Mouse (Mus musculus): ENCODE results near the gene Ranbp3. TPM values are rescaled to one million over a fixed set of nuclear protein-coding genes. Genes with fewer than 3 reads are reported as not detected.

Ranbp3 gene
- polyA plus RNA-seq, 1 experiment from 2014 or later, result 86.5 TPM

GRCm38 (mm10) chr17:56723419-56724161, 50.5 kb downstream of the Ranbp3 start:
- H3K27ac ChIP-seq (ENCODE audit: low read length), result no peak overlapping the region
- 76% methylated on average over 11 of the region's 11 CpGs for WGBS

GRCm38 (mm10) chr17:56727029-56727649, 54.0 kb downstream of the Ranbp3 start:
- WGBS, result 7% methylated on average over 7 of the region's 7 CpGs
- no peak overlapping the region for H3K9ac ChIP-seq (replicated peaks; ENCODE audit: low read depth, low read length)
- H3K4me2 ChIP-seq (replicated peaks; ENCODE audit: low read depth, low read length), result 0 out of 2 replicates have a peak overlapping the region, but pooled peaks have one; percentile 5
- H3K4me3 ChIP-seq (ENCODE audit: low read depth, low read length), result no peak overlapping the region
- H3K9me3 ChIP-seq (ENCODE audit: control insufficient read depth, low read depth, low read length), result peaks cover 3% of the 10 kb centered on the region; the same call in 1 of the 2 replicates
- peaks cover 9% of the 10 kb centered on the region; the same call in 1 of the 2 replicates for H3K36me3 ChIP-seq (ENCODE audit: control insufficient read depth, insufficient read depth, low read length)
- H3K27me3 ChIP-seq (ENCODE audit: control insufficient read depth, insufficient read depth, low read length), result no peaks in the 10 kb centered on the region
- ATAC-seq (ENCODE audit: insufficient number of reproducible peaks, insufficient read depth, low FRiP score, low read depth), result no peak
- H3K27ac ChIP-seq (ENCODE audit: low read length), result peak overlapping the region; percentile 52; the same call in 1 of the 2 replicates
- peaks cover 22% of the 10 kb centered on the region; the same call in 1 of the 2 replicates for H3K4me1 ChIP-seq (ENCODE audit: control insufficient read depth, insufficient read depth, low read length)

More at GRCm38 (mm10) chr17:56723419-56724161, 50.5 kb downstream of the Ranbp3 start:
- Histone ChIP-seq H3K9me3 (ENCODE audit: control insufficient read depth, low read depth, low read length) (peaks cover 3% of the 10 kb centered on the region; the same call in 1 of the 2 replicates), H3K27me3 (ENCODE audit: control insufficient read depth, insufficient read depth, low read length) (no peaks in the 10 kb centered on the region), H3K36me3 (ENCODE audit: control insufficient read depth, insufficient read depth, low read length) (peaks cover 11% of the 10 kb centered on the region; the same call in 1 of the 2 replicates), H3K9ac (replicated peaks; ENCODE audit: low read depth, low read length) (no peak overlapping the region), H3K4me2 (replicated peaks; ENCODE audit: low read depth, low read length) (no peak overlapping the region), H3K4me1 (ENCODE audit: control insufficient read depth, insufficient read depth, low read length) (peaks cover 24% of the 10 kb centered on the region; the same call in 1 of the 2 replicates), H3K4me3 (ENCODE audit: low read depth, low read length) (no peak overlapping the region)
- ATAC-seq (ENCODE audit: insufficient number of reproducible peaks, insufficient read depth, low FRiP score, low read depth), result no peak

DNA sequence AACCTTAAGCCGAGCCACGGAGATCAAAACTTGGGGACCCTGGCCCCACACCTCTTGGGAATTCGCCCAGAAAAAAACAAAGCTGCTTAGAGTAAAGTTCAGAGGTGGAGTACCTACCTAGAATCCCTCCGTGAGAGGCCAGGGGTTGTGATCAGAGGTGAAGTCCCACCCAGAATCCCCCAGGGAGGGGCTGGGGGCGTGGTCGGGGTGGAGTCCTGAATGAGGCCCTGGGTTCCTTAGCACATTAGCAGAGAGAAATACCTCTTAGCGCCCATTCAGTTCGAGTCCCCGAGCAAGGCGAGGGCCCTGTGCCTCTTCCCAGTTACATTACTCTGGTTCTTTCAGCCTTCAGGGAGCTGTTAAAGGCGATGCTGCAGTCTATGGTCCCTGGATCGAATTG, 54.6 kb downstream of the Ranbp3 start:
- Histone ChIP-seq H3K9me3 (ENCODE audit: control insufficient read depth, low read depth, low read length) (peaks cover 3% of the 10 kb centered on the region; the same call in 1 of the 2 replicates), H3K9ac (replicated peaks; ENCODE audit: low read depth, low read length) (no peak overlapping the region), H3K36me3 (ENCODE audit: control insufficient read depth, insufficient read depth, low read length) (peaks cover 5% of the 10 kb centered on the region; the same call in 1 of the 2 replicates), H3K27ac (ENCODE audit: low read length) (peak overlapping the region; percentile 52; the same call in 1 of the 2 replicates), H3K27me3 (ENCODE audit: control insufficient read depth, insufficient read depth, low read length) (no peaks in the 10 kb centered on the region), H3K4me2 (replicated peaks; ENCODE audit: low read depth, low read length) (peak overlapping the region; percentile 5; the same call in 1 of the 2 replicates), H3K4me1 (ENCODE audit: control insufficient read depth, insufficient read depth, low read length) (peaks cover 22% of the 10 kb centered on the region; the same call in 1 of the 2 replicates), H3K4me3 (ENCODE audit: low read depth, low read length) (no peak overlapping the region)
- 11% methylated on average over 12 of the region's 12 CpGs for WGBS
- ATAC-seq (ENCODE audit: insufficient number of reproducible peaks, insufficient read depth, low FRiP score, low read depth), result peak; percentile 34; the same call in 1 of the 2 replicates

- Histone ChIP-seq H3K4me2 (replicated peaks; ENCODE audit: low read depth, low read length) (peak overlapping the region; percentile 5; the same call in 1 of the 2 replicates), H3K27me3 (ENCODE audit: control insufficient read depth, insufficient read depth, low read length) (no peaks in the 10 kb centered on the region), H3K4me1 (ENCODE audit: control insufficient read depth, insufficient read depth, low read length) (peaks cover 22% of the 10 kb centered on the region; the same call in 1 of the 2 replicates), H3K27ac (ENCODE audit: low read length) (peak overlapping the region; percentile 52; the same call in 1 of the 2 replicates), H3K4me3 (ENCODE audit: low read depth, low read length) (no peak overlapping the region), H3K9me3 (ENCODE audit: control insufficient read depth, low read depth, low read length) (peaks cover 3% of the 10 kb centered on the region; the same call in 1 of the 2 replicates), H3K36me3 (ENCODE audit: control insufficient read depth, insufficient read depth, low read length) (peaks cover 1% of the 10 kb centered on the region; the same call in 1 of the 2 replicates), H3K9ac (replicated peaks; ENCODE audit: low read depth, low read length) (no peak overlapping the region; the same call in 1 of the 2 replicates)
- ATAC-seq (ENCODE audit: insufficient number of reproducible peaks, insufficient read depth, low FRiP score, low read depth), result peak; percentile 30; the same call in 1 of the 2 replicates
- 4% methylated on average over 12 of the region's 12 CpGs for WGBS
Observed at GRCm38 (mm10) chr17:56728117-56728516, 55.0 kb downstream of the Ranbp3 start.

- Histone ChIP-seq H3K36me3 (ENCODE audit: control insufficient read depth, insufficient read depth, low read length) (no peaks in the 10 kb centered on the region), H3K4me3 (ENCODE audit: low read depth, low read length) (no peak overlapping the region), H3K27ac (ENCODE audit: low read length) (no peak overlapping the region), H3K9ac (replicated peaks; ENCODE audit: low read depth, low read length) (no peak overlapping the region), H3K9me3 (ENCODE audit: control insufficient read depth, low read depth, low read length) (peaks cover 3% of the 10 kb centered on the region; the same call in 1 of the 2 replicates), H3K4me2 (replicated peaks; ENCODE audit: low read depth, low read length) (no peak overlapping the region), H3K27me3 (ENCODE audit: control insufficient read depth, insufficient read depth, low read length) (no peaks in the 10 kb centered on the region), H3K4me1 (ENCODE audit: control insufficient read depth, insufficient read depth, low read length) (peaks cover 22% of the 10 kb centered on the region; the same call in 1 of the 2 replicates)
- no peak for ATAC-seq (ENCODE audit: insufficient number of reproducible peaks, insufficient read depth, low FRiP score, low read depth)
- 46% methylated on average over 6 of the region's 6 CpGs for WGBS
Observed at GRCm38 (mm10) chr17:56729151-56729550, 56.1 kb downstream of the Ranbp3 start.

GRCm38 (mm10) chr17:56729656-56730055, 56.6 kb downstream of the Ranbp3 start:
- H3K9ac ChIP-seq (replicated peaks; ENCODE audit: low read depth, low read length), result no peak overlapping the region
- WGBS, result 70% methylated on average over 2 of the region's 2 CpGs
- H3K27me3 ChIP-seq (ENCODE audit: control insufficient read depth, insufficient read depth, low read length), result no peaks in the 10 kb centered on the region
- H3K4me3 ChIP-seq (ENCODE audit: low read depth, low read length), result no peak overlapping the region
- no peak for ATAC-seq (ENCODE audit: insufficient number of reproducible peaks, insufficient read depth, low FRiP score, low read depth)
- peaks cover 3% of the 10 kb centered on the region; the same call in 1 of the 2 replicates for H3K9me3 ChIP-seq (ENCODE audit: control insufficient read depth, low read depth, low read length)
- no peaks in the 10 kb centered on the region for H3K36me3 ChIP-seq (ENCODE audit: control insufficient read depth, insufficient read depth, low read length)
- H3K27ac ChIP-seq (ENCODE audit: low read length), result no peak overlapping the region
- H3K4me2 ChIP-seq (replicated peaks; ENCODE audit: low read depth, low read length), result no peak overlapping the region
- H3K4me1 ChIP-seq (ENCODE audit: control insufficient read depth, insufficient read depth, low read length), result peaks cover 22% of the 10 kb centered on the region; the same call in 1 of the 2 replicates

DNA sequence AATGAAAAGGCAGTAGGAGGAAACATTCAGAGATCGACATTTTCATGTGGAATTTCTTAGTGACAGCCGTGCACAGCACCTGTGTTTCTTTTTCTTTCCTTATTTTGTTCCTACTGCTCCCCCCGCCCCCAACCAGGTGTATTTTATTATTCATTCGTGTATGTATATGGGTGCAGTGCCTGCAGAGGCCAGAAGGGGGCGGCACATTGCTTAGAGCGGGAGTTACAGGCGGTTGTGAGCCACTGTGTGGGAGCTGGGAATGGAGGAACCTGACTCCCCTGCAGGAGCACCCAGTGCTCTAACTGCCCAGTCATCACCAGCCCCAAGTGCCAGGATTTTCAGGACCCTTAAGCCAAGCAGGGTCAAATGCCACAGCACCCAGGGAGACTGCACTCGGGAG, 63.4 kb downstream of the Ranbp3 start:
- Histone ChIP-seq H3K9ac (replicated peaks; ENCODE audit: low read depth, low read length) (no peak overlapping the region), H3K4me3 (ENCODE audit: low read depth, low read length) (no peak overlapping the region), H3K4me1 (ENCODE audit: control insufficient read depth, insufficient read depth, low read length) (no peaks in the 10 kb centered on the region), H3K9me3 (ENCODE audit: control insufficient read depth, low read depth, low read length) (no peaks in the 10 kb centered on the region), H3K36me3 (ENCODE audit: control insufficient read depth, insufficient read depth, low read length) (no peaks in the 10 kb centered on the region), H3K4me2 (replicated peaks; ENCODE audit: low read depth, low read length) (no peak overlapping the region), H3K27ac (ENCODE audit: low read length) (no peak overlapping the region), H3K27me3 (ENCODE audit: control insufficient read depth, insufficient read depth, low read length) (no peaks in the 10 kb centered on the region)
- ATAC-seq (ENCODE audit: insufficient number of reproducible peaks, insufficient read depth, low FRiP score, low read depth), result no peak
- 40% methylated on average over 8 of the region's 8 CpGs for WGBS

GRCm38 (mm10) chr17:56738221-56738620, 65.1 kb downstream of the Ranbp3 start:
- no peaks in the 10 kb centered on the region for H3K27me3 ChIP-seq (ENCODE audit: control insufficient read depth, insufficient read depth, low read length)
- no peaks in the 10 kb centered on the region for H3K36me3 ChIP-seq (ENCODE audit: control insufficient read depth, insufficient read depth, low read length)
- no peak overlapping the region for H3K27ac ChIP-seq (ENCODE audit: low read length)
- no peak overlapping the region for H3K9ac ChIP-seq (replicated peaks; ENCODE audit: low read depth, low read length)
- no peak overlapping the region for H3K4me2 ChIP-seq (replicated peaks; ENCODE audit: low read depth, low read length)
- peaks cover 2% of the 10 kb centered on the region; the same call in 1 of the 2 replicates for H3K4me1 ChIP-seq (ENCODE audit: control insufficient read depth, insufficient read depth, low read length)
- no peak for ATAC-seq (ENCODE audit: insufficient number of reproducible peaks, insufficient read depth, low FRiP score, low read depth)
- WGBS, result 82% methylated on average over 10 of the region's 10 CpGs
- H3K4me3 ChIP-seq (ENCODE audit: low read depth, low read length), result no peak overlapping the region
- H3K9me3 ChIP-seq (ENCODE audit: control insufficient read depth, low read depth, low read length), result no peaks in the 10 kb centered on the region
